Mouse (Mus musculus): ENCODE results near the gene Pkn2. TPM values are rescaled to one million over a fixed set of nuclear protein-coding genes. Genes with fewer than 3 reads are reported as not detected.

The Pkn2 gene
- polyA plus RNA-seq (2015; fragmentation: Nextera tagmentation; extraction: Ambion mirVana): 22.5 and 31.3 TPM in 2 replicates

DNA sequence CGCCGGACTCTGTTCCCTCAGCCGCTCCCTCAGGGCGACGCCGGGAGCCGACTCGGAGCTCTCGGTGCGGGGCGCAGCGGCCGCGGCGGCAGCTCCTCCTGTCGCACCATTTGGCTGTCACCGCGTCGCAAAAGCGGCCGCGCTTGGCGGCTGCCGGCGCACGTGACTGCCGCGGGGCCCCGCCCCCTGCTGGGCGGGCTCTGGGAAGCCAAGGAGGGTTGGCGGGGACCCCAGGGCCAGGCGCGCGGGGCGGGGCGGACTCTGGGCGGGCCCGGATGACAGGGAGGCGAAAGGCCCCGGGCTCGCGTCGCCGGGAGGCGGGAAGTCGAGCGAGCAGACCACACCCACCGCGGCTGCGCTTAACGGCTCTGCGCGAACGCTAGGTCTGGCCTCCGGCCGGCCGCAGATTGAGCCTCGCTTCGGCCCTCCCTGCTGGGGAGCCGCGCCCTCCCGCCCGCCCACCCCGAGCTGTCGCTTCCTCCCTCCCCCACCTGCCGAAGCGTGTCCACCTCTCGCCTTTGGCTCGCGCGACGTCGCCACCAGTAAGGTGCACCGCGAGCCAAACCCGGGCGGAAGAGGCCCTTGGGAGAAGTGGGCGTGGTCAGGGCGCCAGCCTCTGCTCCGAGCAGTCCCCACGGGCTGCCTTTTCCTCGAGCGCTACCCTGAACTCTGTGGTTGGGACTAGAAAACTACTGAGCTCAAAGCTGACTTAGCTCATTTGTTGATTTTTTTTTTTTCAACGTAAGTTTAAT, at the start of gene Pkn2:
TSS of gene Pkn2 (minus strand) at position 133 of the 752 bp plus-strand sequence.

DNA sequence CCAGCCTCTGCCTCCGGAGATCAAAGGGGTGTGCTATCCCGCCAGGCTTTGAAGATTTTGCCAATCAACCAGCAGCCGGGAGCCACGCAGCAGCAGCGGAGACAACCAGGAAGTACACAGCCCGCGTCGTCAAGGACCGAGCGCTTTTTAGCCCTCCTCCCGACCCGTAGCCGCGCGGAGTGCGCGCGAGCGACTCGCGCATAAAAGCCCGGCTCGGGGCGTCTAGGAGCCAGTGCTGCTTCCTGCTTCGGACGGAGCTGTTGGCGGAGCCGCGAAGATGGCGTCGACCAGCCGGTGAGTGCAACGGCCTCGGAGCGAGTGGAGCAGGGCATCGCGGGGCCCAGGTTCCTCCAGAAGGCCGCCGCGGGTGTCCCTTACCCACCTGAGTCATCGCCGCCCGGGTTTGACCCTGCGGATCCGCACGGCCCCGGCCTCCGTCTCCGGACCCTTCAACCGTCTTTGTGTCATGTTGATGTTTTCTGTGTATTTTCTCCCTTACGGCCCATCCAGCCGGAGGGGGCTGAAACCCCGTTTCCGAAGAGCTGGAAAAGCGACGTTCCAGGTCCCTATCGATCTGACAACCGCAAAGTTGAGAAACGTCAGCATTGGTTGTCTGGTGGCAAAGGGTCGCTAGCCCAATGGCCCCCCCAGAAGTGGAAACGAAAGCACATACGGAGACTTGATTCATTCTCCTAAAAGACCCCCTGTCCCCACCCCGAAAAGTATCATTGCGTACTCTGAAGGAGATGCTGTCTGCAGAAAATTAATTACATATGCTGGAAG, 116.6 kb downstream of the Pkn2 start, which contains the start of gene Gtf2b:
TSS of gene Gtf2b (plus strand) at position 51 of the 783 bp plus-strand sequence.

Other genes with a start within 250 kb of the Pkn2 start
- gene Kyat3, start 181.0 kb downstream of the Pkn2 start, polyA plus RNA-seq (2015; fragmentation: Nextera tagmentation; extraction: Ambion mirVana): 8.5 and 10.0 TPM in 2 replicates
- 54.8 and 60.1 TPM in 2 replicates for gene Gtf2b, start 117.0 kb downstream of the Pkn2 start, polyA plus RNA-seq (2015; fragmentation: Nextera tagmentation; extraction: Ambion mirVana)